Mouse (Mus musculus) MEL (cell line): ENCODE measurements at regions not wholly inside any gene's neighbourhood (a gene's known extent, or its start where the extent isn't known, plus 50 kb on each side); places are given as distances from the start of the nearest gene placed in this dataset.

Experiments used
- HCFC1 ChIP-seq: IDR thresholded peaks from 2 replicates; pipeline ENCODE4 v1.6.1; 2012; ENCODE audit warnings: low read depth, mild to moderate bottlenecking, inconsistent platforms, low read length, improper control_type of control experiment, moderate library complexity
- KAT2A ChIP-seq: conservative IDR thresholded peaks from 2 replicates; pipeline ENCODE4 v1.6.1; 2012; ENCODE audit warnings: low read depth, low read length, improper control_type of control experiment, inconsistent platforms
- POLR2AphosphoS5 ChIP-seq: IDR thresholded peaks from 2 replicates; pipeline ENCODE4 v1.6.1; 2012; ENCODE audit warnings: low read depth, borderline replicate concordance, mild to moderate bottlenecking, inconsistent platforms, low read length, moderate library complexity, mixed read lengths
- UBTF ChIP-seq: IDR thresholded peaks from 2 replicates; pipeline ENCODE4 v1.6.1; 2012; ENCODE audit warnings: low read depth, mild to moderate bottlenecking, inconsistent platforms, low read length, improper control_type of control experiment, moderate library complexity, borderline replicate concordance; ENCODE audit not compliant: insufficient read depth
- USF2 ChIP-seq, 2 experiments: IDR thresholded peaks; 2 replicates each; pipeline ENCODE4 v1.6.1; 2011 to 2012; ENCODE audit warnings: improper control_type of control experiment in 2 of 2, low read length in 2 of 2, borderline replicate concordance in 1 of 2, inconsistent platforms in 1 of 2, low read depth in 1 of 2, mild to moderate bottlenecking in 1 of 2; ENCODE audit not compliant: insufficient read depth in 1 of 2

- no peak for TF ChIP-seq USF2 (IDR thresholded peaks at IDR 0.05; ENCODE audit: borderline replicate concordance in 1 of 2, insufficient read depth in 1 of 2, low read depth in 1 of 2, low read length in 2 of 2)
- TF ChIP-seq HCFC1 = no peak
- no peak for TF ChIP-seq KAT2A
- TF ChIP-seq UBTF = no peak
- no peak for TF ChIP-seq POLR2AphosphoS5
Measured at GRCm38 (mm10) chr2:147709799-147710198, 337.0 kb downstream of the Foxa2 start.
